Mouse (Mus musculus) hindbrain, embryonic 16.5 days (tissue): Measurements from ENCODE around the gene Coro1c. TPM values are rescaled to one million over a fixed set of nuclear protein-coding genes. Genes with fewer than 3 reads are reported as not detected.

Source experiments
- ATAC-seq: fragments of 200-750 bp; cut with Nextera tagmentation; 2 replicates; pipeline ENCODE4 v1.8.0; 2017; ENCODE audit warnings: moderate TSS enrichment, moderate library complexity
- H3K27ac ChIP-seq: fragments of 300-500 bp; sonication (generic); 2 replicates; pipeline ENCODE4 v1.5.1; 2014; ENCODE audit warnings: low read depth, mild to moderate bottlenecking, control low read depth, low read length, moderate library complexity
- H3K27me3 ChIP-seq: fragments of 300-500 bp; sonication (generic); replicated peaks from 2 replicates; pipeline ENCODE4 v1.6.1; 2014; ENCODE audit warnings: low read length; ENCODE audit not compliant: control insufficient read depth, insufficient read depth
- H3K36me3 ChIP-seq: fragments of 300-500 bp; sonication (generic); 2 replicates; pipeline ENCODE4 v1.6.1; 2014; ENCODE audit warnings: mild to moderate bottlenecking, low read length, moderate library complexity, mixed read lengths; ENCODE audit not compliant: control insufficient read depth, insufficient read depth
- H3K4me1 ChIP-seq: fragments of 300-500 bp; sonication (generic); 2 replicates; pipeline ENCODE4 v1.6.1; 2014; ENCODE audit warnings: low read depth, low read length; ENCODE audit not compliant: control insufficient read depth, insufficient read depth
- H3K4me2 ChIP-seq: fragments of 300-500 bp; sonication (generic); 2 replicates; pipeline ENCODE4 v1.6.1; 2014; ENCODE audit warnings: mild to moderate bottlenecking, low read length, control low read depth, moderate library complexity
- H3K4me3 ChIP-seq: fragments of 300-500 bp; sonication (generic); 2 replicates; pipeline ENCODE4 v1.5.1; 2014; ENCODE audit warnings: mild to moderate bottlenecking, low read length, control low read depth, moderate library complexity
- H3K9ac ChIP-seq: fragments of 300-500 bp; sonication (generic); 2 replicates; pipeline ENCODE4 v1.6.1; 2014; ENCODE audit warnings: low read depth, mild to moderate bottlenecking, control low read depth, low read length, moderate library complexity
- H3K9me3 ChIP-seq: fragments of 300-500 bp; sonication (generic); 2 replicates; pipeline ENCODE4 v1.6.1; 2014; ENCODE audit warnings: mild to moderate bottlenecking, low read length, moderate library complexity; ENCODE audit not compliant: control insufficient read depth
- WGBS: fragments of 180-500 bp; shearing (Covaris S2); extraction: QIAGEN DNeasy Blood & Tissue Kit; methylation state at CpG from one replicate; pipeline ENCODE4 v1.1.7; 2014; 5-methylcytosine and 5-hydroxymethylcytosine counted together
- polyA plus RNA-seq: library from polyadenylated mRNA; unstranded; fragments of >200 nt; fragmentation: Nextera tagmentation; extraction: Ambion mirVana; gene quantifications from 2 replicates; pipeline ENCODE4 v1.2.1, GENCODE M21; 2015

Coro1c gene
- polyA plus RNA-seq, 1 experiment from 2014 or later: 176 TPM

GRCm38 (mm10) chr5:113833316-113833947, 75.1 kb downstream of the Coro1c start:
- Histone ChIP-seq H3K9me3 (no peaks in the 10 kb centered on the region), H3K27ac (no peak overlapping the region), H3K4me1 (no peaks in the 10 kb centered on the region), H3K4me3 (no peak overlapping the region), H3K4me2 (no peak overlapping the region), H3K36me3 (no peaks in the 10 kb centered on the region), H3K27me3 (no peaks in the 10 kb centered on the region), H3K9ac (no peak overlapping the region)
- ATAC-seq: no peak
- 70% methylated on average over 16 of the region's 16 CpGs for WGBS

GRCm38 (mm10) chr5:113832490-113832901, 76.1 kb downstream of the Coro1c start, which contains the start of gene Selplg:
Gene Selplg, minus strand, starts transcription at chr5:113832644.
- H3K4me2 ChIP-seq: no peak within 1 kb of the TSS
- no peak within 1 kb of the TSS for H3K27ac ChIP-seq
- no peaks in the 10 kb centered on the region for H3K36me3 ChIP-seq
- H3K9ac ChIP-seq: no peak within 1 kb of the TSS
- H3K9me3 ChIP-seq: no peaks in the 10 kb centered on the region
- no peak within 1 kb of the TSS for H3K4me3 ChIP-seq
- WGBS: 40% methylated on average over 8 of the region's 8 CpGs
- no peak for ATAC-seq
- H3K4me1 ChIP-seq: no peaks in the 10 kb centered on the region
- no peaks in the 10 kb centered on the region for H3K27me3 ChIP-seq

GRCm38 (mm10) chr5:113831741-113832140, 76.8 kb downstream of the Coro1c start:
- no peaks in the 10 kb centered on the region for H3K27me3 ChIP-seq
- WGBS: 67% methylated on average over 3 of the region's 3 CpGs
- no peaks in the 10 kb centered on the region for H3K9me3 ChIP-seq
- H3K9ac ChIP-seq: no peak overlapping the region
- H3K4me1 ChIP-seq: no peaks in the 10 kb centered on the region
- H3K4me3 ChIP-seq: no peak overlapping the region
- no peak overlapping the region for H3K27ac ChIP-seq
- no peaks in the 10 kb centered on the region for H3K36me3 ChIP-seq
- ATAC-seq: no peak
- no peak overlapping the region for H3K4me2 ChIP-seq

- H3K36me3 ChIP-seq: no peaks in the 10 kb centered on the region
- H3K9me3 ChIP-seq: no peaks in the 10 kb centered on the region
- no peak overlapping the region for H3K27ac ChIP-seq
- no peaks in the 10 kb centered on the region for H3K27me3 ChIP-seq
- H3K4me3 ChIP-seq: no peak overlapping the region
- no peak overlapping the region for H3K9ac ChIP-seq
- no peak for ATAC-seq
- no peak overlapping the region for H3K4me2 ChIP-seq
- WGBS: 87% methylated on average over 5 of the region's 5 CpGs
- no peaks in the 10 kb centered on the region for H3K4me1 ChIP-seq
Observed at GRCm38 (mm10) chr5:113830796-113831195, 77.8 kb downstream of the Coro1c start.

GRCm38 (mm10) chr5:113830292-113830643, 78.3 kb downstream of the Coro1c start:
- Histone ChIP-seq H3K9ac (no peak overlapping the region), H3K4me2 (no peak overlapping the region), H3K27me3 (no peaks in the 10 kb centered on the region), H3K4me3 (no peak overlapping the region), H3K27ac (no peak overlapping the region), H3K4me1 (no peaks in the 10 kb centered on the region), H3K9me3 (no peaks in the 10 kb centered on the region), H3K36me3 (no peaks in the 10 kb centered on the region)
- WGBS: 68% methylated on average over 10 of the region's 10 CpGs
- ATAC-seq: no peak

GRCm38 (mm10) chr5:113829566-113830291, 78.8 kb downstream of the Coro1c start:
- Histone ChIP-seq H3K9ac (no peak overlapping the region), H3K4me3 (no peak overlapping the region), H3K36me3 (no peaks in the 10 kb centered on the region), H3K4me1 (no peaks in the 10 kb centered on the region), H3K27me3 (no peaks in the 10 kb centered on the region), H3K4me2 (no peak overlapping the region), H3K9me3 (no peaks in the 10 kb centered on the region), H3K27ac (no peak overlapping the region)
- ATAC-seq: no peak
- 73% methylated on average over 4 of the region's 7 CpGs for WGBS

- Histone ChIP-seq H3K4me2 (no peak overlapping the region), H3K4me3 (no peak overlapping the region), H3K27ac (no peak overlapping the region), H3K9ac (no peak overlapping the region), H3K9me3 (no peaks in the 10 kb centered on the region), H3K27me3 (no peaks in the 10 kb centered on the region), H3K4me1 (no peaks in the 10 kb centered on the region), H3K36me3 (no peaks in the 10 kb centered on the region)
- 65% methylated on average over 7 of the region's 7 CpGs for WGBS
- no peak for ATAC-seq
Observed at GRCm38 (mm10) chr5:113828481-113828880, 80.1 kb downstream of the Coro1c start.

GRCm38 (mm10) chr5:113827991-113828411, 80.6 kb downstream of the Coro1c start:
- 54% methylated on average over 4 of the region's 4 CpGs for WGBS
- Histone ChIP-seq H3K4me1 (no peaks in the 10 kb centered on the region), H3K4me3 (no peak overlapping the region), H3K27me3 (no peaks in the 10 kb centered on the region), H3K36me3 (no peaks in the 10 kb centered on the region), H3K4me2 (no peak overlapping the region), H3K27ac (no peak overlapping the region), H3K9me3 (no peaks in the 10 kb centered on the region), H3K9ac (no peak overlapping the region)
- ATAC-seq: no peak

- H3K27ac ChIP-seq: no peak overlapping the region
- WGBS: 87% methylated on average over 4 of the region's 4 CpGs
- H3K36me3 ChIP-seq: no peaks in the 10 kb centered on the region
- no peaks in the 10 kb centered on the region for H3K4me1 ChIP-seq
- no peak overlapping the region for H3K4me3 ChIP-seq
- H3K4me2 ChIP-seq: no peak overlapping the region
- ATAC-seq: no peak
- H3K9me3 ChIP-seq: no peaks in the 10 kb centered on the region
- H3K27me3 ChIP-seq: no peaks in the 10 kb centered on the region
- no peak overlapping the region for H3K9ac ChIP-seq
Observed at GRCm38 (mm10) chr5:113826619-113827018, 81.9 kb downstream of the Coro1c start.
